Mouse (Mus musculus): ENCODE data around the gene Dda1. TPM values are rescaled to one million over a fixed set of nuclear protein-coding genes. Genes with fewer than 3 reads are reported as not detected.

Dda1 gene
- total RNA-seq, 2 experiments from 2014 or later: 135 to 139 TPM

DNA sequence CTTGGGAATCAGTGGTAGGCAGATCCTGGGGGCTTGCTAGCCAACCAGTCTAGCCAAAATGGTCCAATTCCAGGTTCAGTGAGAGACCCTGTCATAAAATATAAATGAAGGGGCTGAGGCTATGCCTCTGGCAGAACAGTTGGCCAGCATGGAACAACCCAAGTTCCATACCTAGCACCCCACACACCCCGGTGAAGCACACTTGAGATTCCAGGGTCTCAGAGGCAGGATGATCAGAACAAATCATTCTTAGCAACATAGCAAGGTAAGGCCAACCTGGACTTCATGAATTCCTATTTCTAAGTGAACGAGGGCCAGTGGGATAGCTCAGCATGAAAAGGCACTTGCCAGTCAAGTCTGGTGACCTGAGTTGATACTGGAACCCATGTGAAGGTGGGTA is 1.8 kb upstream of the Dda1 start:
- no peak for DNase-seq
- intact Hi-C loops (cut with DNase I): no loop called here

GRCm38 (mm10) chr8:71468001-71468400 is 998 bp upstream of the Dda1 start:
- DNase-seq: no peak
- intact Hi-C loops (cut with DNase I): no loop called here

DNA sequence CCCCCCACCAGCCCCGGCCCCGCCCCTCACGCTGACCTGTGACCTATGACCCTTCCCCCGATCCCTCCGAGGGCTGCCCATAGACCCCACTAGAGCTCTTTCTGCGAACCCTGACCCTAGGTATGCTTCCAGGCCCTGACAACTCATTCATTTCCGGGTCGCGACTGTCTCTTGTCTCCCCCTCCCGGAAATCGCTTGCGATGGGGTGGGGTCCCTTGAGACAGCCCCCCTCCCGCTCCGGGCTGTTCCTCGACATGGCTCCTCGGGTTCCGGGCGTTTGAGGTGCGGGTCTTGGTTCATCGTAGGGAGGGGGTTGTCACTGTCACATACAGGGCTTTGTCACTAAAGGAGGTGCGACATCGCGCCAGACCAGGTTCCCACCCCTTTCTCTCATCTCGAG is 412 bp downstream of the Dda1 start:
- intact Hi-C loops (cut with DNase I): no loop called here
- peak; percentile 67 for DNase-seq

DNA sequence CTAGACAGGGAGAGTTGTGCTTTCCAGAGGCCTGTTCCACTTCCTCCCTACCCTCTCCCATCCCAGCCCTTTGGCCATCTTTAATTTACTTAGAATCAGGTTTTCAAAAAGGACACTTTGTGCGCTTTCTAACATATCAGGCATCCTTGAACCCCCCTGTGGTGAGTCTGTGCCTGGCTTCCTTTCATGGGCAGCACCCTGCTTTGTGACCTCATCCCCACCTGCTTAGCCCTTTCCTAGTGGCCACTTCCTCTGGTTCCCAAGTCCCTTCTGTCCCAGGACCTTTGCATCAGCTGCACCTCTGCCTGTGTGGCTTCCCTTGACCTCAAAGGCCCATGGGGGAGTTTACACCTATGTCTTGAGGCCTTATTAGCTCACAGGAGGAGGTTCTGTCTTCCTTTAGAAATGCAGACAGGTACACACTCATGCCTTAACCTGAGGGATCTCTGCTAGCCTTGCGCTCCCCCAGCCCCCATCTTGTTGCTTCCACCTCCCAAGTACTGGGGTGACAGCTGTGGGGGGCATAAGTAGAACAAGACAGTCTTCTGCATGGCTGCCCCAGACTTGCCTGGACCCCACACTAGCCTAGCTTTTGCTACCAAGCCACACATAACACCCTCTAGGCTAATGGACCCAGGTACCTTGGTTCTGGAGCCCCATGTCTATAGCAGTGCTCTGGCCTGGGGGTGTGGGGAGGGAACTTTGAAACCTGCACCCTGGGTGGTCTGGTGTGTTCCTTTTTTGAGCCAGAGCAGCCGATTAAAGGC is 1.3 kb downstream of the Dda1 start:
- no peak for DNase-seq
- intact Hi-C loops (cut with DNase I): no loop called here

DNA sequence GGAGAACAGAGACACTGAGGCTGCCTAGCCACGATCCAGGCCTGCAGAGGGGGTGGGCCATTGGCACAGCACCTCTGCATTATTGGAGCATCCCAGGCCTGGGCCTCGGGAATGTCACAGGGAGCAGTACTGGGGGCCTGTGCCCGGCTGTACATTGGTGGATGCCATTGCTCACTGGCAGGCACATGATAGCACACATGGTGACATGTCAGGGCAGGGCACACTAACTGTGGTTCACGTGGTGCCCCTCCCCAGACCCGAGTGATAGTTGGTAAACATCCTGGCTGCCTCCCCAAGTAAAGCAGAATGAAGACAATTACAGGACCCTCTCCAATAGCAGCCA is 1.9 kb downstream of the Dda1 start:
- intact Hi-C loops (cut with DNase I): no loop called here
- no peak for DNase-seq

DNA sequence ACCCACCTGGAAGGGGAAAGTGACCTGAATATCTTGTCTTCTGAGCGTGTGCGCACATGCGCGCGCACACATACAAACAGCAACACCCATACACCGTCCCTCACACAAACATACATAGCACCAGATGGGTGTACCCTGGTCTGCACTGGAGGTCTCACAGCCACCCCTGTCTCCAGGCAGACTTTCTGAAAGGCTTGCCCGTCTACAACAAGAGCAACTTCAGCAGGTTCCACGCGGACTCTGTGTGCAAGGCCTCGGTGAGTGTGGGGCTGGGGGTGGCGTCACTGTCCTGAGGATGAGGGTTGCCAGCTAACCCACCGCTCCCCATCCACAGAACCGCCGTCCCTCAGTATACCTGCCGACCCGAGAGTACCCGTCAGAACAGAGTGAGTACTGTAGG is 2.9 kb downstream of the Dda1 start:
- intact Hi-C loops (cut with DNase I): no loop called here
- DNase-seq: no peak

- intact Hi-C loops (cut with DNase I): no loop called here
Measured at GRCm38 (mm10) chr8:71472601-71473386, 3.8 kb downstream of the Dda1 start.

GRCm38 (mm10) chr8:71474344-71474743 is 5.3 kb downstream of the Dda1 start:
- intact Hi-C loops (cut with DNase I): no loop called here
- DNase-seq: no peak

More at GRCm38 (mm10) chr8:71472601-71473386, 3.8 kb downstream of the Dda1 start:
- no peak for DNase-seq

DNA sequence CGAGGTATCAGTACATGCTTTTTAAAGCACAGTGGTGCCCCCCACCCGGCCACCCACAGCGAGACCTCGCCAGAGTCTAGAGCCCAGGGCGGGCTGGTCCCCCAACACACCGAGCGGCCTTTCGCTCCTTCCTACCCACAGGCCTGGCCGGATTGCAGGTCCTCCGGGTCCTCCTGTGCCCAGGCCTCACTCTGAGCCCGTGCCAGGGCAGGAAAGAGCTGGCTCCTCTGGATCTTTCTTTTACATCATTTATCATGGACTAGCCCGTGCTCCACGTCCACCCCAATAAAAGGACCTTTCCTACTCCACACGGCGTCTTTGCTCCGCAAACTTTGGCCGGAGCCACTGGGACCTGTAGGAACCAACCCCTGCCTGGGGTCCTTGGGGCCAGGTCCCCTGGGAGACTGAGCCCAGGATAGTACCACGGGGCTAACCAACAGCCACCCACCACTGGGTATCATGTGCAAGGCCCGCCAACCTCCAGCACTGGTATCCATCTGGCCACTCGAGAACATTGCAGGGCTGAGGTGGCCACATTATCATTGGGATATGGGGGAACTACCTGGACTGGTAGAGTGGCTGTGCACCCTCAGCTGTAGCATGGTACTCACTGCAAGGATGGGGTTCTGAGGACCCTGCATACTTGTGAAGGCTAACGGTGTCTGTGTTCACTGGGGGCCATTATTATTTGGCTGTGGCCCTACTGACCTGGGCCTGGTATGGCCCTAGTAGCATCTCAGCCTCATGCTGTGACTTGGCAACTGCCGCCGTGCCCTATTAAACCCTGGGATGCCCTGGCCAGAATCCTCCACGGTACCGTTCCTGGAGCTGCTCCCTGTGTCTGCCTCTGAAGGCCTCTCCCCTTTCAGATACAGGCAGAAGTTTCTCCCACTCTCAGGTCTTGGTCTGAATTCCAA is 6.0 kb downstream of the Dda1 start:
- DNase-seq: no peak
- intact Hi-C loops (cut with DNase I): no loop called here

DNA sequence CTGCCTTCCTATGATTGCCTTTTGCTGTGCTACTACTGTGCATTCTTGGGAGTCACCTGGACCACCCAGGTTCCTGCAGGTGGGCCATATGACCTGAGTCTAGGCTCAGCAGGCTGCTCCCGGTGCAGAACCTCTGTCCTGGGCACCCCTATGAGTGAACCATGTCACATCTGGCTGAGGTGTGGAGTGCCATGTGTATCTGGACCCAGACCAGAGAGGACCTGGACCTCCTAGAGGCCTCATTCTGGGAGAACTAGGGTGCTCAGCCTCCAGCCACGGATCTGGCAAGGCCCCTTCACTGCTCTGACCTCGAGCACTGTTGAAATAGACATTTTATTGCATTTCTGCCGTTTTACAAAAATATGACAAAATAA is 6.7 kb downstream of the Dda1 start:
- intact Hi-C loops (cut with DNase I): no loop called here
- no peak for DNase-seq

DNA sequence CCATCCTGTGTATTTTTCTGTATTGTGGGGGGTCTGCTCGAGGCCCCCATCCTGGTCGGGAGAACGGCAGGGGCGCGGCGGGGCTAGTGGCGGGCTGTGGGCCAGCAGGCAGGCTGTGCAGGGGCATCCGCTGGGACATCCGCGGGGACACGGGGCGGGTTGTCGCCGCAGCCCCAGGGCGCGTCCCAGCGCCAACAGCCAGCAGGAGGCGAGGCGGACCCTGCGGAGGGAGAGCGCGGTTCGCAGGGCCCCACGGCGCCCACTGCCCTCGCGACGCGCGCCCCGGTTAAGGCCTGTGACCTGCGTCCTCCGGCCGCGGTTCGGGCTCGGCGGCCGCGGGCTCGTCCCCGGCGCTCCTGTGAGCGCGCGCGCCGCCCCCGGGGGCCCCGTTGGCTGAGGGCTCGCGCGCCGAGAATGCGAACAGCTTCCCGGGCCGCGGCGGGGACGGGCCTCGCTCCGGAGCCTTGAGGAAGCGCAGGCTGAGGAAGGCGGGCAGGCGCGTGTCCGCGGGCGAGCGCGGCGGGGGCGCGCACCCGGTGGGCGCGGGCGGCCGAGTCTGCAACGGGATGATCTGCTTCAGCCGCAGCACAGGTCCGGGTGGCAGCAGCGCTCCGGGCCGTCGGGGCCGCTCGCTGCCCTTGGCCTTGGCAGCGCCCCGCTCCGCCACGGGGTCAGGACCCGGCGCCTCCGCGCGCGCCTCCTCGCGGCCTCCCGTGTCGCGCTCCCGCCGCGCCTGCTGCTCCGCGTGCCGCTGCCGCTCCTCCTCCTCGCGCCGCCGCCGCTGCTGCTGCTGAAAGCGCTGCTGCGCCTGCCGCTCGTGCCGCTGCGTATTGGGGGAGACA is 7.3 kb downstream of the Dda1 start:
- intact Hi-C loops (cut with DNase I): no loop called here
- peak; percentile 89 for DNase-seq

DNA sequence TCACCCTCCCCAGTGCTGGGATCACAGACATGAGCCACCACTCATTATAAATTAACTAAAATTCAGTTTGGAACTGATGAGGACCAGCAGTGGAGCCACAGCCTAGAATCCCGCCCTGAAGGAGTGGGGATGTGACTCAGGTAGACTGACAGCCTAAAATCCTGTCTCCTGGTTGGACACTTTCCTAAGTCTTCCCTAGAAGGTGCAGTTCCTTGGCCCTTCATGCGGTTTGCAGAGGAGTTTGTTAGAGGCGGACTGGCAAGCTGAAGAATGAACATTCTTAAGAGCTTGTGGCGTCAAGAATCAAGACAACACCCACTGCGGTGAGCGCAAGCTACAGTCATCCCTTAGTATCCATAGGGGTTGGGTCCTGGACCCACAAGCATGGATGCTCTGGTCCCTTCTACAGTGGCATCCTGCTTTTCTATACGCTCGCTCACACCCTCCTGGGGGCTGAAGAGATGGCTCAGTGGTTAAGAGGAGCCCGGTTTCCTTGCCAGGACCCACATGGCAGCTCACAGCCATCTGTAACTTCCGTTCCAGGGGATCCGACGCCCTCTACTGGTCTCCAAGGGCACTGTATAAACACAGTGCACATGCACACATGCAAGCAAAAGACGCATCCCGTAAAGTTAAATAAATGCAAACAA is 8.3 kb downstream of the Dda1 start:
- intact Hi-C loops (cut with DNase I): no loop called here
- DNase-seq: peak; percentile 76

DNA sequence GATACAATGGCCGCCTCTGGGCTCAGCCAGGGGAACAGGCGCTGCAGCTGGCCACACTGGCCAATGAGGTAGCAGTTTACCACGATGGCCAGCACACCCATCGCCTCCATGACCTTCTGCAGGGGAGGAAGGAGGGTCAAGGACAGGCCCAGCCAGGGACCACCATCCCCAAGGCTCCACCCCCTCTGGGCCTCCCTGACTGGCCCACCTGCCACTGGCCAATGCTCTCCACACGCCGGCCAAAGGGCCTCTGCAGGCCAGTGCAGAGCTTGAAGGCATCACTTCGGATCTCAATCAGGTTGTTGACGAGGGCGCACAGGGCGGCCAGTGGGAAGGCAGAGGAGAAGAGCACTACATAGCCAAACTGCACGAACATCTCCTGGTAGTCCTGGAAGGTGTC is 9.9 kb downstream of the Dda1 start:
- no peak for DNase-seq
- intact Hi-C loops (cut with DNase I): no loop called here

DNA sequence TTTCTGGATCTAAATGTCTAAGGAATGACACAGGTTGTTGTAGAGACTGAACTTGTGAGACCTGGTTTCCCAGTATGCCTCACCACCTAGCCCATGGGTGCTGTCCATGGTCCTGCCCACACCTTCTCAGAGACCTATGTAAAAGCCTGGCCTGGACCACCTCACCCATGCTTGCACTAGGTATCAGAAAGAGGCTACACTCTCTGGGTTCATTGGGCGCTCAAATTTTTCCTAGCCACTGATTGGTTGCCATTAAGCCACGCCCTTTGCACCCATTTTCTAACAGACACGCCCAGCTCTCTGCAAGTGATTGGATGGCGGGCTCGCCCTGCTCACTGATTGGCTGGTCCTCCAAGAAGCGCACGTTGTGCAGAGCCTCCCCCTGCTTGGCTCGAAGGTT is 14.9 kb downstream of the Dda1 start:
- intact Hi-C loops (cut with DNase I): no loop called here
- DNase-seq: no peak

DNA sequence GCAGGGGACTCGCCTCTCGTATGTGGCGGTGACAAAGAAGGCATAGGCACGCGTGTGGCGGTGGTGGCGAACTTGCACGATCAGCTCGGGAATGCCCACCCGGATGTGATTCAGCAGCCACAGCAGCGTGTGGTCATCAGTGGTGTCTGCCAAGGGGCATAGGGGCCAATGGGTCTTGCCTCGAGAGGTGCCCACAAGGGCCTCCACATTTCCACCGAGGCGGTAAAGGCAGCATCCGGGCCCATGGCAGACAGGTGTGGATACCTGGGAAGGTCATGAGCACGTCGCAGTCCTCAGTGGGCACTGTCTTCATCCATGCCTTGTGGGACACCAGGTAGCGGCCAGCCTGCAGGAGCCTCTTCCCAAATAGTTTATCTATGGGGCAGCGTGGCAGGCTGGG is 15.7 kb downstream of the Dda1 start:
- intact Hi-C loops (cut with DNase I): no loop called here
- DNase-seq: no peak

DNA sequence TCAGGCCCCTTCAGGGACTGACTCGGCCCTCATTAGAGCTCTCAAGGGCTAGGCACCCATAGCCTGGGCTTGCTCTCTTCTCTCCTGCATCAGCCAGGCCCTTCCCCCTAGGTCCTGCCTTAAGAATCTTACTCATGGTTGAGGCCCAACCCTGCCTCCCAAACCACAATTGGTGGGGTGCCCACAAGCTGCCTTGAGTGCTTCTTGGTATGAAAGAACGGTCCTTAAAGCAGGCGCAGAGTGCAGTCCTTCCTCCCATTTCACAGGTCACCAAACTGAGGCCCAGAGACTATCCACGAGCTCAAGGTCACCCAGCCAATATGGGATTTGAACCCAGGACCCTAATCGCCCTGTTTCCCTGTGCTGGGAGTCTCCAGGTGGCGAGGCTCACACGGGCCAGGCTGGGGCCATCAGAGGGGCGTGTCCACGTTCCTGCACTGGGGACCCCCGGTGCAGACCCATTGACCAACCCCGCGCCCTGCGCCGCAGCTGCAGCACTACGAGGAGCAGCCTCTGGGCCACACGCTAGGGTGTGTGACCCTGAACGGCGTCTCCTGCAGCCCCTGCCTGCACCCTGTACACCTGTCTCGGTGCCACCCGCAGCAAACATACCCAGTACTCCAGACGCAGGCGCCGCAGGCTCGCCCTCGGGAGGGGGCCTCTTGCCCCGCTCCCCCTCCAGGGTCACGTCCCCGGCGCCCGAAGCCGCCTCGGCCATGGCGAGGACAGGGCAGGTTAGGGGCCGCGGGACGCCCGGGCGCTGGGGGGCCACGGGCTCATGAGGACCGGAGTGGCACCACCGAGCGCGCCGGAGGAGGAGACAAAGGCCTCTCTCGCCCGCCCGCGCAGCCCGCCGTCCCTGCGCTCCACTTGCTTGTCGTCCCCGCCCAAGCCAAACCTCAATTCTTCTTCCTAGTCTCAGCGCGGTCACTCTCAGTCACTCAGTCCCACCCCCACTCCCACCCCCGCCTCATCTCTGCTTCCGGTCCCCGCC is 16.4 kb downstream of the Dda1 start, which contains the start of gene Ano8:
TSS of gene Ano8 (minus strand) at position 822 of the 994 bp plus-strand sequence.
- intact Hi-C loops (cut with DNase I): no loop called here
- DNase-seq: peak; percentile 90

- no peak for DNase-seq
- intact Hi-C loops (cut with DNase I): no loop called here
Measured at GRCm38 (mm10) chr8:71486136-71486529, 17.1 kb downstream of the Dda1 start.

DNA sequence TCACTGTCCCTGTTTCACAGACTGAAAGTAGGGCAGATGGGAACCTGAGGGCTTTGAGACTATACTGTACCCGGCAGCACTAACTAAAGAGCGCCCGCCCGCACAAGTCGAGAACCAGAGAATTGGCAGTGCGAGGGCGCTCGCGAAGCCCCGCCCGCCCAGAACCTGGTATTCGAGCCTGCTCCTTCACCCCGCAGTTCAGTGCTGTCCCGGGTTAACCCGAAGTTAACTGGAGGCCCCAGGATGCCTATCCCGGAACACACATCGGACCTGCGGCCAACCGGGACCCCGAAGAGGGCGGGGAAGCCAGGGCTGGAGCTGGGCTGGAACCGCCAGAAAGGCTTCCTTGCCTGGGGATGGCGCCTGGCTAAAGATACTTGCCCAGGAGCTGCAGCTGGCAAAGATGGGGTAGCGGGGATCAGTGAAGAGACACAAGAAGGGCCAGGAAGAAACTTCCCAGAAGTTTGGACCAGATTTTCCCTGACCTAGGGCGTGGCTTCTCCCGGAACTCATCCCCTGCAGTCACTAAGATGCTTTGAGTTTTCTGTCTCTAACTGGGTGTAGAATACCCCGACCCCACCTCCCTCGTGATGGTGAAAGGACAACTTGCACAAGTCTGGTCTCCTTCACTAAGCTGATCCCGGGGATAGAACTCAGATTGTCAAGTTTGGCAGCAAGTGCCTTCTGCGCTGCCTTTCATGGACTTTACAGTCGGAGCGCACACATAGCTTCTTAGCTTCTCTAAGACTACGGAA is 18.9 kb downstream of the Dda1 start, which contains the start of gene Gtpbp3:
TSS of gene Gtpbp3 (plus strand) at position 413 of the 755 bp plus-strand sequence.
- peak; percentile 76 for DNase-seq
- intact Hi-C loops (cut with DNase I): no loop called here

All from left cerebral cortex, postnatal 4 days (tissue).